Mouse (Mus musculus) midbrain, embryonic 11.5 days (tissue): ENCODE results near the gene Zfp872. TPM values are rescaled to one million over a fixed set of nuclear protein-coding genes. Genes with fewer than 3 reads are reported as not detected.
A peak's percentile ranks its signal among the peaks of the same experiment; 100 is the strongest.

Source experiments
- ATAC-seq: fragments of 200-750 bp; cut with Nextera tagmentation; 2 replicates; pipeline ENCODE4 v1.8.0; 2017; ENCODE audit warnings: moderate TSS enrichment, moderate library complexity; ENCODE audit not compliant: low FRiP score
- DNase-seq: peaks from one replicate; pipeline ENCODE4 v3.0.0; 2015; ENCODE audit warnings: low spot score; ENCODE audit errors: missing footprints
- H3K27ac ChIP-seq: fragments of 300-500 bp; sonication (generic); 2 replicates; pipeline ENCODE4 v1.5.1; 2014; ENCODE audit warnings: low read depth, low read length
- H3K27me3 ChIP-seq: fragments of 300-500 bp; sonication (generic); 2 replicates; pipeline ENCODE4 v1.6.1; 2014; ENCODE audit warnings: mild to moderate bottlenecking, low read length, moderate library complexity, mixed read lengths; ENCODE audit not compliant: control insufficient read depth, insufficient read depth
- H3K36me3 ChIP-seq: fragments of 300-500 bp; sonication (generic); 2 replicates; pipeline ENCODE4 v1.6.1; 2014; ENCODE audit warnings: mild to moderate bottlenecking, low read length, moderate library complexity, mixed read lengths; ENCODE audit not compliant: control insufficient read depth, insufficient read depth
- H3K4me1 ChIP-seq: fragments of 300-500 bp; sonication (generic); 2 replicates; pipeline ENCODE4 v1.6.1; 2014; ENCODE audit warnings: low read length; ENCODE audit not compliant: control insufficient read depth, insufficient read depth
- H3K4me2 ChIP-seq: fragments of 300-500 bp; sonication (generic); 2 replicates; pipeline ENCODE4 v1.6.1; 2014; ENCODE audit warnings: mild to moderate bottlenecking, moderate library complexity
- H3K4me3 ChIP-seq: fragments of 300-500 bp; sonication (generic); 2 replicates; pipeline ENCODE4 v1.5.1; 2014; ENCODE audit warnings: low read depth, low read length
- H3K9ac ChIP-seq: fragments of 300-500 bp; sonication (generic); 2 replicates; pipeline ENCODE4 v1.6.1; 2014; ENCODE audit warnings: low read length
- H3K9me3 ChIP-seq: fragments of 300-500 bp; sonication (generic); 2 replicates; pipeline ENCODE4 v1.6.1; 2016; ENCODE audit warnings: low read length; ENCODE audit not compliant: control insufficient read depth
- WGBS: fragments of 180-500 bp; shearing (Covaris S2); extraction: QIAGEN DNeasy Blood & Tissue Kit; methylation state at CpG from one replicate; pipeline ENCODE4 v1.1.7; 2014; 5-methylcytosine and 5-hydroxymethylcytosine counted together
- polyA plus RNA-seq: library from polyadenylated mRNA; unstranded; fragments of >200 nt; fragmentation: Nextera tagmentation; extraction: Ambion mirVana; gene quantifications from 2 replicates; pipeline ENCODE4 v1.2.1, GENCODE M21; 2014

Zfp872 gene
- polyA plus RNA-seq, 1 experiment from 2014 or later, result 0.23 TPM

DNA sequence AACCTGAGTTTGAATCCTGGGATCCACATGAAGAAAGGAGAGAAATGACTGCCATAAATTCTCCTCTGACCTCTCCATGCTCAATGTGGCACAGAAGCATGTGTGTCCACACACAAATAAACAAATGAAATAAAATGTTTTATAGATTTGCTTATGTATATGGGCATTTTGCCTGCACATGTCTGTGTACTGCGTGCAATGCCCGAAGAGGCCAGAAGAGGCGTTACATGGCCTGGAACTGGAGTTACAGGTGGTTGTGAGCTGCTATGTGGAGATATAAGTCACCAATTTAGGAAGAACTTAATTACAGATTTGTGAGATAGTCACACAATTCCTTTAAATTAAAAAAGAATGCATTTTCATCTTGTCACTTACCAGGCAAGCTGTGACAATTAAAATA lies 34.1 kb upstream of the Zfp872 start:
- DNase-seq (peak; percentile 73), ATAC-seq (no peak)
- H3K27me3 ChIP-seq, result no peaks in the 10 kb centered on the region
- H3K9me3 ChIP-seq, result 0 out of 2 replicates have a peak, but pooled peaks cover 2% of the 10 kb centered on the region
- no peak overlapping the region for H3K27ac ChIP-seq
- H3K4me1 ChIP-seq, result peaks cover 6% of the 10 kb centered on the region
- H3K4me2 ChIP-seq, result no peak overlapping the region
- no peaks in the 10 kb centered on the region for H3K36me3 ChIP-seq
- no peak overlapping the region for H3K9ac ChIP-seq
- no peak overlapping the region for H3K4me3 ChIP-seq
- 88% methylated on average over 3 of the region's 3 CpGs for WGBS

DNA sequence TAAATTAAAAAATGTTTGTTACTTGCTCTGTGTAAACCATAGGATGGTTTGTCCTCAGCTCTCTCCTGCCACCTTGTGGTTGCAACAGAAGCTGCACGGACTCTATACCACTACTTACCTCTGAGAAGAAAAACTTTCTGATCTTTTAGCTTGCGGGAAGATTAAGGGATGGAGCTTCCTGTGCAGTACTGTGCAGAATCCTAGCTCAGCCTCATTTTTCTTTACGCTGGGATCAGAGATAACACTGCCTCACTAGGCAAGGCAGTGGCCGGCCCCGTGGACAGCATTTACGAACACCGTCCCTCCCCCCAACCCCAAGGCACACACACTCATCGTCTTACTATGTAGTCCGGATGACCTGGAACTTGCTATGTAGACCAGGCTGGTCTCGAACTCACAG lies 32.3 kb upstream of the Zfp872 start:
- H3K4me2 ChIP-seq, result no peak overlapping the region; the same call in 1 of the 2 replicates
- no peak overlapping the region for H3K4me3 ChIP-seq
- H3K4me1 ChIP-seq, result peaks cover 6% of the 10 kb centered on the region
- DNase-seq (peak; percentile 95), ATAC-seq (0 out of 2 replicates have a peak, but pooled peaks have one; percentile 12)
- H3K36me3 ChIP-seq, result no peaks in the 10 kb centered on the region
- H3K27ac ChIP-seq, result no peak overlapping the region
- H3K27me3 ChIP-seq, result no peaks in the 10 kb centered on the region
- no peak overlapping the region for H3K9ac ChIP-seq
- H3K9me3 ChIP-seq, result no peaks in the 10 kb centered on the region
- WGBS, result 29% methylated on average over 10 of the region's 10 CpGs

GRCm38 (mm10) chr9:22156497-22157245 lies 31.2 kb upstream of the Zfp872 start, which contains the start of gene Pigyl:
Gene Pigyl (plus strand): TSS chr9:22156846.
- H3K36me3 ChIP-seq, result no peaks in the 10 kb centered on the region

DNA sequence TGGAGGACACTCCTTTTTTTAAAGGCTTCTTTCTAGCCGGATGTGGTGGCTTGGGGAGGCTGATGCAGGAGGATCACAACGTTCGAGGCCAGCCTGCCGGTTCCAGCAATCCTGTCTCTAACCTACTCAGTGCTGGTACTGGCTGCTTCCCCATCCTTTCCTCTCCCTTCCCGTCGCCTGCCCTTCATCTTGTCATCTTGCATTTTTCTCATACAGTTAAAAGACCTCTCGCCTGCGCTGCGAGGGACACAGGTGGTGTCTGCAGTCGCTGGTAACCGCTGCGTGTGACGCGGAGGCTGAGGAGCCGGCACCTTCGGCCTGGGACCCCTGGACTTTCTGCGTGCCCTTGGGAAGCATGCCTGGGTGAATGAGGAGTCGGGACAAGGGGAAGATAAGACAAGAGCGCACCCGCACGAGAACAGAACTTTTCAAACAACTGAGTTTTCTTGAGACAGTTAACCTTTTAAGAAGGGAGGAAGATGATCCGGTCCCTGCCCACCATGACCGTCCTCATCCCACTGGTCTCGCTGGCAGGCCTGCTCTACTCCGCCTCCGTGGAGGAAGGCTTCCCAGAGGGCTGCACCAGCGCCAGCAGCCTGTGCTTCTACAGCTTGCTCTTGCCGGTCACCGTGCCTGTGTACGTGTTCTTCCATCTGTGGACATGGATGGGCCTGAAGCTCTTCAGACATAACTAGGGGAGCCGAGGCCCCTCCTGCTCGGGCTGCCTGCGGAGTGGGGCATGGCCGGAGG lies 30.2 kb upstream of the Zfp872 start:
- DNase-seq, result no peak
- no peak for ATAC-seq

More at GRCm38 (mm10) chr9:22156497-22157245, 31.2 kb upstream of the Zfp872 start, which contains the start of gene Pigyl:
- 1% methylated on average over 65 of the region's 65 CpGs for WGBS
- DNase-seq (peak; percentile 100), ATAC-seq (peak; percentile 99)
- peak within 1 kb of the TSS; percentile 87 for H3K9ac ChIP-seq
- peaks cover 6% of the 10 kb centered on the region for H3K4me1 ChIP-seq
- H3K4me3 ChIP-seq, result peak within 1 kb of the TSS; percentile 68
- peak within 1 kb of the TSS; percentile 57; the same call in 1 of the 2 replicates for H3K27ac ChIP-seq
- H3K4me2 ChIP-seq, result peak within 1 kb of the TSS; percentile 68
- H3K9me3 ChIP-seq, result no peaks in the 10 kb centered on the region
- no peaks in the 10 kb centered on the region for H3K27me3 ChIP-seq

DNA sequence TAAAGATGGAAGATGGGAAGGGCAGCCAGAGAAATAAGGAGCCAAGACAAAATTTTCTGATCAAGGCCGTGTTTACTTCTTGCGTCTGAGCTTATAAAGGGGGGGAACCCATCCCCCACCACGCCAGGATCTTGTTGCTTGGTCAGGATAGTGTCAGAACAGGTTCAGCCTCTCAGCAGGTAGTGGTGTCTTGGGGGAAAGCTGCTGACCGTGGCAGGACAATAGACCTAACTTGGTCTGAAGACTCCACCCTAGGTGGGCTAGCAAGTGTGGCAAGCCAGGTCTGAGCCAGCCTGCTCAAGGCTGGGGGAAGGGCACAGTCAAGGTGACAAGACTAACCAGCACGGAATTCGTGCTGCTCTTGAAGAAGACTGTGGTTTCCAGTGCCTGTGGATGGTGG lies 26.6 kb upstream of the Zfp872 start:
- peaks cover 6% of the 10 kb centered on the region for H3K4me1 ChIP-seq
- DNase-seq (no peak), ATAC-seq (no peak)
- H3K4me2 ChIP-seq, result no peak overlapping the region
- no peak overlapping the region for H3K9ac ChIP-seq
- no peaks in the 10 kb centered on the region for H3K27me3 ChIP-seq
- H3K36me3 ChIP-seq, result no peaks in the 10 kb centered on the region
- no peak overlapping the region for H3K27ac ChIP-seq
- 32% methylated on average over 6 of the region's 6 CpGs for WGBS
- H3K4me3 ChIP-seq, result no peak overlapping the region
- H3K9me3 ChIP-seq, result no peaks in the 10 kb centered on the region

More for the DNA sequence above, 30.2 kb upstream of the Zfp872 start:
- H3K9ac ChIP-seq, result peak overlapping the region; percentile 87
- WGBS, result 74% methylated on average over 34 of the region's 34 CpGs
- H3K27me3 ChIP-seq, result no peaks in the 10 kb centered on the region
- H3K9me3 ChIP-seq, result no peaks in the 10 kb centered on the region
- peak overlapping the region; percentile 68 for H3K4me3 ChIP-seq
- no peaks in the 10 kb centered on the region for H3K36me3 ChIP-seq
- peaks cover 6% of the 10 kb centered on the region for H3K4me1 ChIP-seq
- peak overlapping the region; percentile 68 for H3K4me2 ChIP-seq
- H3K27ac ChIP-seq, result no peak overlapping the region

DNA sequence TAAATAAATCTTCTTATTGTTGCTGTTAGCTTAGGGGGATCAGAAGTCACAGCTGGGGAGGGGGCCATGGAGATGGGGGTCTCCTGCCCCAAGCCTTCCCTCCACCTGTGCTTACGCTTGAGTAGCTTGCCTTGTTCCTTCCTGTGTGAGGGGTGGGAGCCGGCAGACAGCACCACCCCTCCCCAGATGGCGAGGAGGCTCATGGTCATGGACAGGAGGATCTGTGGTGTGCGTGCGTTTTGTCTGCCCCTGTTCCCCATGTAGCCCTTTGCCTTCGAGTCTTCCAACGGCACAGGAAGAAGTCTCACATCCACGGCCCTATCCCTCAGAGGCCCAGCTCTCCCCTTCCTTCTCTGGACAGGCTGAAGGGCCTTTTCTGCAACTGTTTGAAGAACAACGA lies 25.6 kb upstream of the Zfp872 start:
- ATAC-seq, result no peak
- Histone ChIP-seq H3K9me3 (no peaks in the 10 kb centered on the region; the same call in 1 of the 2 replicates), H3K27me3 (no peaks in the 10 kb centered on the region), H3K4me1 (peaks cover 4% of the 10 kb centered on the region), H3K9ac (no peak overlapping the region), H3K36me3 (no peaks in the 10 kb centered on the region), H3K4me2 (no peak overlapping the region), H3K27ac (no peak overlapping the region), H3K4me3 (no peak overlapping the region)
- 80% methylated on average over 9 of the region's 9 CpGs for WGBS
- no peak for DNase-seq

GRCm38 (mm10) chr9:22162912-22163311 lies 25.0 kb upstream of the Zfp872 start:
- no peaks in the 10 kb centered on the region for H3K4me1 ChIP-seq
- ATAC-seq (no peak), DNase-seq (no peak)
- H3K9me3 ChIP-seq, result no peaks in the 10 kb centered on the region; the same call in 1 of the 2 replicates
- H3K27me3 ChIP-seq, result no peaks in the 10 kb centered on the region
- no peaks in the 10 kb centered on the region for H3K36me3 ChIP-seq
- H3K9ac ChIP-seq, result no peak overlapping the region
- H3K27ac ChIP-seq, result no peak overlapping the region
- H3K4me2 ChIP-seq, result no peak overlapping the region
- H3K4me3 ChIP-seq, result no peak overlapping the region
- 87% methylated on average over 7 of the region's 7 CpGs for WGBS

DNA sequence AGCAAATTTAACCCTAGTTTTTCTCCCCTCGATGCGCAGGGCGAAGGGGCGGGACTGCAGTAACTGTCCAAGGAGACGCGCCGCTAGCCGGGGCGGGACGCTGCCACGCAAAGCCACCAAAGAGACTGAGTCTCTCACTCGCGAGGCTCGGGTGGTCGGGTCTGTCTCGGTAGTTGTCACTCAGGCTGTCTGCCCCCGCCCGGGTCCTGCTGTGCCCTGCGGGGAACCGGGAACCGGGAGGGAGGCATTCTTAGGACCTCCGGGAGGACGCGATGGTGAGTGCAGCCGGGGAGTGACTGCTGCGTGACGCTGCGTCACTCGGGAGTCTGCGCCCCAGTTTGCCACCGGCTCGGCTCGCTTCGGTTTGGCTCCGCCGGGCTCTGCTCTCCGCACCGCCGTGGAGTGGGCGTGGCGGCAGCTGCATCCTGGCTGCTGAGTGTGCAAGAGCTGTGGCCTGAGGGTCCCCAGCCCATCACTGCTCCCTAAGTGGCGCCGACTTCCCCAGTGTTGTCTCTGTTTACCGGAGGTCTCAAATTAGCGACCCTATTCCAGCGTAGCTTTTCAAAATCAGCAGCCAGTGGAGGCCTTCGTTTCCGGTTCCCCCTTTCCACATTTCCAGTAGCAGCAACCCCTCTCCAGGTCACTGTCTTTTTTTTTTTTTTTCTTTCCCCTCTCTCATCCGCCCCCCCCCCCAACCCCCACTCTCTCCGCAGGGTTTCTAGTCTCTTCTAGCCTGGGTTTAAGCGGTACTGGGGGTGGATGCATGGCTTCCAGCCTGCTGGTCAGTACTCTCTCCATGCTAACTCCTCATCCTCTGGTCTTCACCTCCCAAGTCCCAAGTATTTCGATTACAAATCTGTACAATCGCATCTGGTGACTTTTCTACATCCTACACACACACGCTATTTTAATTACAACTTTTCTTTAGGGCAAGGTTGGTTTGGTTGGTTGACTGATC lies 22.9 kb upstream of the Zfp872 start:
- Histone ChIP-seq H3K36me3 (no peaks in the 10 kb centered on the region), H3K4me2 (peak overlapping the region; percentile 96), H3K9me3 (no peaks in the 10 kb centered on the region; the same call in 1 of the 2 replicates), H3K27me3 (no peaks in the 10 kb centered on the region), H3K4me1 (no peaks in the 10 kb centered on the region), H3K27ac (no peak overlapping the region), H3K9ac (peak overlapping the region; percentile 76), H3K4me3 (peak overlapping the region; percentile 62)
- DNase-seq, result peak; percentile 94
- 2% methylated on average over 53 of the region's 54 CpGs for WGBS
- ATAC-seq, result peak; percentile 84
